Mouse (Mus musculus) limb, embryonic 13.5 days (tissue): ENCODE results near the gene Sbk1. TPM values are rescaled to one million over a fixed set of nuclear protein-coding genes. Genes with fewer than 3 reads are reported as not detected.
"Not testable (repeated sequence)": the region's sequence is repeated elsewhere in the genome, so short reads cannot be mapped to it uniquely, and the experiment has no call there.

ENCODE experiments used
- ATAC-seq: fragments of 200-750 bp; cut with Nextera tagmentation; 2 replicates; pipeline ENCODE4 v1.8.0; 2017; ENCODE audit warnings: low read depth, moderate number of reproducible peaks, moderate TSS enrichment; ENCODE audit not compliant: low FRiP score
- H3K27ac ChIP-seq: fragments of 300-500 bp; sonication (generic); 2 replicates; pipeline ENCODE4 v1.5.1; 2015; ENCODE audit warnings: inconsistent platforms, mild to moderate bottlenecking, moderate library complexity
- H3K27me3 ChIP-seq: fragments of 300-500 bp; sonication (generic); 2 replicates; pipeline ENCODE4 v1.6.1; 2015; ENCODE audit warnings: mild to moderate bottlenecking, inconsistent platforms
- H3K36me3 ChIP-seq: fragments of 300-500 bp; sonication (generic); 2 replicates; pipeline ENCODE4 v1.6.1; 2015; ENCODE audit warnings: inconsistent platforms, mild to moderate bottlenecking, moderate library complexity
- H3K4me1 ChIP-seq: fragments of 300-500 bp; sonication (generic); 2 replicates; pipeline ENCODE4 v1.6.1; 2015; ENCODE audit warnings: inconsistent platforms
- H3K4me2 ChIP-seq: fragments of 300-500 bp; sonication (generic); replicated peaks from 2 replicates; pipeline ENCODE4 v1.6.1; 2015; ENCODE audit warnings: inconsistent platforms, mild to moderate bottlenecking, moderate library complexity
- H3K4me3 ChIP-seq: fragments of 300-500 bp; sonication (generic); 2 replicates; pipeline ENCODE4 v1.5.1; 2015; ENCODE audit warnings: moderate library complexity, mild to moderate bottlenecking, inconsistent platforms
- H3K9ac ChIP-seq: fragments of 300-500 bp; sonication (generic); 2 replicates; pipeline ENCODE4 v1.6.1; 2015; ENCODE audit warnings: mild to moderate bottlenecking, inconsistent platforms
- H3K9me3 ChIP-seq: fragments of 300-500 bp; sonication (generic); 2 replicates; pipeline ENCODE4 v1.6.1; 2016; ENCODE audit warnings: inconsistent platforms
- WGBS: fragments of 180-500 bp; shearing (Covaris S2); methylation state at CpG from one replicate; pipeline ENCODE4 v1.1.7; 2015; 5-methylcytosine and 5-hydroxymethylcytosine counted together
- polyA plus RNA-seq: library from polyadenylated mRNA; unstranded; fragments of >200 nt; fragmentation: Nextera tagmentation; extraction: Ambion mirVana; gene quantifications from 2 replicates; pipeline ENCODE4 v1.2.1, GENCODE M21; 2015

Sbk1 gene
- polyA plus RNA-seq, 1 experiment from 2014 or later, result 58.2 TPM

GRCm38 (mm10) chr7:126293091-126293490, 20.7 kb downstream of the Sbk1 start:
- Histone ChIP-seq H3K27me3 (no peaks in the 10 kb centered on the region), H3K4me2 (no peak overlapping the region), H3K4me3 (no peak overlapping the region), H3K4me1 (no peaks in the 10 kb centered on the region), H3K27ac (no peak overlapping the region), H3K9me3 (no peaks in the 10 kb centered on the region), H3K36me3 (peaks cover 68% of the 10 kb centered on the region), H3K9ac (no peak overlapping the region)
- 69% methylated on average over 4 of the region's 4 CpGs for WGBS
- ATAC-seq, result no peak

GRCm38 (mm10) chr7:126297579-126298460, 25.4 kb downstream of the Sbk1 start:
- Histone ChIP-seq H3K27me3 (no peaks in the 10 kb centered on the region), H3K4me1 (no peaks in the 10 kb centered on the region), H3K4me3 (no peak overlapping the region), H3K27ac (no peak overlapping the region; the same call in 1 of the 2 replicates), H3K9ac (no peak overlapping the region), H3K36me3 (peaks cover 23% of the 10 kb centered on the region), H3K4me2 (no peak overlapping the region), H3K9me3 (no peaks in the 10 kb centered on the region)
- ATAC-seq, result no peak
- 74% methylated on average over 8 of the region's 8 CpGs for WGBS

- peaks cover 12% of the 10 kb centered on the region for H3K36me3 ChIP-seq
- H3K27me3 ChIP-seq, result no peaks in the 10 kb centered on the region
- H3K9me3 ChIP-seq, result no peaks in the 10 kb centered on the region
- H3K4me2 ChIP-seq, result no peak overlapping the region
- H3K27ac ChIP-seq, result no peak overlapping the region
- 72% methylated on average over 4 of the region's 4 CpGs for WGBS
- H3K4me3 ChIP-seq, result no peak overlapping the region
- ATAC-seq, result no peak
- no peak overlapping the region for H3K9ac ChIP-seq
- no peaks in the 10 kb centered on the region for H3K4me1 ChIP-seq
Observed at GRCm38 (mm10) chr7:126298856-126299255, 26.4 kb downstream of the Sbk1 start.

GRCm38 (mm10) chr7:126301831-126302230, 29.4 kb downstream of the Sbk1 start:
- H3K9ac ChIP-seq, H3K4me2 ChIP-seq, H3K9me3 ChIP-seq, H3K4me3 ChIP-seq, ATAC-seq, H3K27me3 ChIP-seq, H3K4me1 ChIP-seq, H3K36me3 ChIP-seq, H3K27ac ChIP-seq: not testable (repeated sequence)
- 88% methylated on average over 5 of the region's 5 CpGs for WGBS

GRCm38 (mm10) chr7:126311822-126312221, 39.4 kb downstream of the Sbk1 start:
- Histone ChIP-seq H3K27ac (no peak overlapping the region), H3K4me3 (no peak overlapping the region), H3K4me2 (no peak overlapping the region), H3K27me3 (no peaks in the 10 kb centered on the region), H3K9me3 (no peaks in the 10 kb centered on the region), H3K36me3 (no peaks in the 10 kb centered on the region), H3K4me1 (no peaks in the 10 kb centered on the region), H3K9ac (no peak overlapping the region)
- ATAC-seq, result no peak
- WGBS, result 87% methylated on average over 4 of the region's 4 CpGs

- WGBS, result 50% methylated on average over 5 of the region's 5 CpGs
- no peak for ATAC-seq
- H3K27ac ChIP-seq, result no peak overlapping the region
Observed at GRCm38 (mm10) chr7:126313309-126313708, 40.9 kb downstream of the Sbk1 start.

GRCm38 (mm10) chr7:126314273-126314672, 41.9 kb downstream of the Sbk1 start:
- no peaks in the 10 kb centered on the region for H3K27me3 ChIP-seq
- WGBS, result 57% methylated on average over 8 of the region's 8 CpGs
- no peak for ATAC-seq

More at GRCm38 (mm10) chr7:126313309-126313708, 40.9 kb downstream of the Sbk1 start:
- Histone ChIP-seq H3K36me3 (no peaks in the 10 kb centered on the region), H3K9ac (no peak overlapping the region), H3K9me3 (no peaks in the 10 kb centered on the region), H3K4me1 (no peaks in the 10 kb centered on the region), H3K4me3 (no peak overlapping the region), H3K4me2 (no peak overlapping the region), H3K27me3 (no peaks in the 10 kb centered on the region)

GRCm38 (mm10) chr7:126323729-126324128, 51.3 kb downstream of the Sbk1 start:
- Histone ChIP-seq H3K9me3 (0 out of 2 replicates have a peak, but pooled peaks cover 4% of the 10 kb centered on the region), H3K4me1 (0 out of 2 replicates have a peak, but pooled peaks cover 3% of the 10 kb centered on the region), H3K27me3 (peaks cover 21% of the 10 kb centered on the region), H3K9ac (no peak overlapping the region), H3K4me3 (no peak overlapping the region), H3K27ac (no peak overlapping the region), H3K4me2 (no peak overlapping the region), H3K36me3 (no peaks in the 10 kb centered on the region)
- ATAC-seq, result no peak
- WGBS, result 6% methylated on average over 11 of the region's 11 CpGs

More at GRCm38 (mm10) chr7:126314273-126314672, 41.9 kb downstream of the Sbk1 start:
- no peaks in the 10 kb centered on the region for H3K4me1 ChIP-seq
- no peak overlapping the region for H3K4me3 ChIP-seq
- no peak overlapping the region for H3K9ac ChIP-seq
- no peaks in the 10 kb centered on the region for H3K36me3 ChIP-seq
- H3K9me3 ChIP-seq, result no peaks in the 10 kb centered on the region
- no peak overlapping the region for H3K27ac ChIP-seq
- no peak overlapping the region for H3K4me2 ChIP-seq

GRCm38 (mm10) chr7:126324791-126325190, 52.4 kb downstream of the Sbk1 start:
- Histone ChIP-seq H3K36me3 (no peaks in the 10 kb centered on the region), H3K9me3 (0 out of 2 replicates have a peak, but pooled peaks cover 1% of the 10 kb centered on the region), H3K4me3 (no peak overlapping the region), H3K27ac (no peak overlapping the region), H3K4me1 (0 out of 2 replicates have a peak, but pooled peaks cover 3% of the 10 kb centered on the region), H3K27me3 (peaks cover 21% of the 10 kb centered on the region), H3K4me2 (no peak overlapping the region), H3K9ac (no peak overlapping the region)
- no peak for ATAC-seq
- WGBS, result 29% methylated on average over 3 of the region's 3 CpGs

- peaks cover 21% of the 10 kb centered on the region for H3K27me3 ChIP-seq
- not testable (repeated sequence) for ATAC-seq, H3K9ac ChIP-seq, H3K36me3 ChIP-seq, H3K9me3 ChIP-seq, H3K4me1 ChIP-seq, H3K4me2 ChIP-seq, H3K27ac ChIP-seq, H3K4me3 ChIP-seq
- 27% methylated on average over 9 of the region's 9 CpGs for WGBS
Observed at GRCm38 (mm10) chr7:126325576-126326273, 53.3 kb downstream of the Sbk1 start.

GRCm38 (mm10) chr7:126328848-126329247, 56.4 kb downstream of the Sbk1 start:
- 89% methylated on average over 5 of the region's 6 CpGs for WGBS
- H3K36me3 ChIP-seq, H3K4me2 ChIP-seq, ATAC-seq, H3K9ac ChIP-seq, H3K27ac ChIP-seq, H3K9me3 ChIP-seq, H3K4me3 ChIP-seq, H3K4me1 ChIP-seq: not testable (repeated sequence)
- H3K27me3 ChIP-seq, result peaks cover 21% of the 10 kb centered on the region

GRCm38 (mm10) chr7:126329907-126330645, 57.7 kb downstream of the Sbk1 start:
- Histone ChIP-seq H3K4me2 (no peak overlapping the region), H3K9me3 (no peaks in the 10 kb centered on the region), H3K27ac (no peak overlapping the region), H3K4me1 (no peaks in the 10 kb centered on the region), H3K9ac (no peak overlapping the region), H3K4me3 (no peak overlapping the region), H3K27me3 (peaks cover 12% of the 10 kb centered on the region), H3K36me3 (no peaks in the 10 kb centered on the region)
- ATAC-seq, result no peak
- 87% methylated on average over 9 of the region's 9 CpGs for WGBS
